ENCODE assay signal across 8 mouse cellular contexts in genomic region chr15:81027378-81028173, GRCm38 (mm10). TPM values are rescaled to one million over a fixed set of nuclear protein-coding genes. Genes with fewer than 3 reads are reported as not detected.
DNase-seq lines count a peak whose midpoint lies in the region; ATAC-seq lines count a peak whose summit lies in the region.

No protein-coding gene starts in this region.

- H3K9ac ChIP-seq in heart, embryonic 15.5 days, result no peak overlapping the region
- no peak overlapping the region; the same call in 1 of the 2 replicates for H3K9ac ChIP-seq in liver, embryonic 11.5 days (ENCODE audit: low read depth, low read length)
- H3K9ac ChIP-seq in stomach, embryonic 14.5 days (replicated peaks; ENCODE audit: low read depth, low read length), result no peak overlapping the region; the same call in 1 of the 2 replicates

- no peaks in the 10 kb centered on the region for H3K27me3 ChIP-seq in heart, embryonic 15.5 days
- no peaks in the 10 kb centered on the region for H3K27me3 ChIP-seq in liver, embryonic 11.5 days (replicated peaks; ENCODE audit: control insufficient read depth, insufficient read depth, low read length)
- H3K27me3 ChIP-seq in stomach, embryonic 14.5 days (ENCODE audit: control insufficient read depth, insufficient read depth, low read length), result no peaks in the 10 kb centered on the region

- 15% methylated on average over 8 of the region's 8 CpGs for WGBS in heart, embryonic 15.5 days
- WGBS in liver, embryonic 11.5 days, result 18% methylated on average over 8 of the region's 8 CpGs
- WGBS in stomach, embryonic 14.5 days, result 29% methylated on average over 8 of the region's 8 CpGs

- DNase-seq in CD8-positive naive resting alpha-beta T cell, adult 2 months (ENCODE audit: low read depth in 2 of 2, low spot score in 2 of 2), result peak; percentile 72 to 83
- DNase-seq in brain, embryonic 18.5 days (ENCODE audit: low read depth, low spot score), result peak; percentile 34
- peak; percentile 89 for DNase-seq in kidney, postnatal 10 days
- DNase-seq in liver, embryonic 11.5 days (ENCODE audit: low spot score), result peak; percentile 83
- DNase-seq in natural killer cell, adult 2 months (ENCODE audit: low spot score in 2 of 2), result peak; percentile 74 to 82

- H3K4me1 ChIP-seq in heart, embryonic 15.5 days (replicated peaks), result peaks cover 13% of the 10 kb centered on the region
- H3K4me1 ChIP-seq in liver, embryonic 11.5 days (replicated peaks; ENCODE audit: control insufficient read depth, insufficient read depth, low read length), result peaks cover 24% of the 10 kb centered on the region
- peaks cover 12% of the 10 kb centered on the region; the same call in 1 of the 2 replicates for H3K4me1 ChIP-seq in stomach, embryonic 14.5 days (ENCODE audit: control insufficient read depth, insufficient read depth, low read length)

- no peaks in the 10 kb centered on the region for H3K9me3 ChIP-seq in heart, embryonic 15.5 days (replicated peaks)
- no peaks in the 10 kb centered on the region for H3K9me3 ChIP-seq in liver, embryonic 11.5 days (ENCODE audit: control insufficient read depth, low read length)
- no peaks in the 10 kb centered on the region for H3K9me3 ChIP-seq in stomach, embryonic 14.5 days (ENCODE audit: control insufficient read depth, low read depth, low read length)

- H3K4me3 ChIP-seq in heart, embryonic 15.5 days, result no peak overlapping the region
- no peak overlapping the region for H3K4me3 ChIP-seq in liver, embryonic 11.5 days (ENCODE audit: low read depth, low read length)
- no peak overlapping the region for H3K4me3 ChIP-seq in stomach, embryonic 14.5 days (ENCODE audit: low read depth, low read length)

- 0 out of 2 replicates have a peak overlapping the region, but pooled peaks have one; percentile 29 for H3K4me2 ChIP-seq in heart, embryonic 15.5 days
- H3K4me2 ChIP-seq in liver, embryonic 11.5 days, result peak overlapping the region; percentile 35
- H3K4me2 ChIP-seq in stomach, embryonic 14.5 days (replicated peaks; ENCODE audit: low read depth, low read length), result no peak overlapping the region

- H3K27ac ChIP-seq in heart, embryonic 15.5 days, result peak overlapping the region; percentile 17; the same call in 1 of the 2 replicates
- H3K27ac ChIP-seq in liver, embryonic 11.5 days (ENCODE audit: low read depth, low read length), result peak overlapping the region; percentile 76
- no peak overlapping the region; the same call in 1 of the 2 replicates for H3K27ac ChIP-seq in stomach, embryonic 14.5 days (ENCODE audit: low read length)

- no peaks in the 10 kb centered on the region for H3K36me3 ChIP-seq in heart, embryonic 15.5 days
- no peaks in the 10 kb centered on the region for H3K36me3 ChIP-seq in liver, embryonic 11.5 days (ENCODE audit: control insufficient read depth, insufficient read depth, low read length)
- no peaks in the 10 kb centered on the region for H3K36me3 ChIP-seq in stomach, embryonic 14.5 days (ENCODE audit: control insufficient read depth, insufficient read depth, low read length)

- ATAC-seq in erythroid progenitor cell, adult 5-6 weeks (replicated peaks; ENCODE audit: low FRiP score, poor library complexity, severe bottlenecking), result peak; percentile 81
- peak; percentile 76 for ATAC-seq in heart, embryonic 15.5 days (replicated peaks; ENCODE audit: insufficient number of reproducible peaks, insufficient read depth, low FRiP score, low read depth)
- ATAC-seq in liver, embryonic 11.5 days (replicated peaks; ENCODE audit: low FRiP score), result peak; percentile 99
- peak; percentile 76 for ATAC-seq in stomach, embryonic 14.5 days (ENCODE audit: insufficient number of reproducible peaks, insufficient read depth, low FRiP score, low read depth)

RNA-seq across cellular contexts. Expression of gene Sgsm3, which starts 50.0 kb away (rescaled TPM):
- 10.5 TPM in 1 of 2 replicates, not detected in the other for total RNA-seq in erythroid progenitor cell, adult 5-6 weeks (2015; ENCODE audit: low replicate concordance)
- total RNA-seq in erythroid progenitor cell, adult 5-6 weeks (2017; ENCODE audit: low replicate concordance), result 14.2 and 16.1 TPM in 2 replicates
- 15.0 and 20.4 TPM in 2 replicates for polyA plus RNA-seq in heart, embryonic 15.5 days (2015; fragmentation: Nextera tagmentation; extraction: Ambion mirVana)
- 28.5 and 28.8 TPM in 2 replicates for polyA plus RNA-seq in liver, embryonic 11.5 days (2014; fragmentation: Nextera tagmentation; extraction: Ambion mirVana)
- 28.3 and 29.2 TPM in 2 replicates for polyA plus RNA-seq in stomach, embryonic 14.5 days (2014; fragmentation: Nextera tagmentation; extraction: Ambion mirVana)

Comparison
In these comparisons a context has a peak if more than half of its experiments do, and no peak if none do; other contexts are left out.
1. DNase-seq: peak in every context shown above with its lines; median percentile 89 in kidney, postnatal 10 days; 83 in liver, embryonic 11.5 days; 78 in natural killer cell, adult 2 months; 78 in CD8-positive naive resting alpha-beta T cell, adult 2 months; 34 in brain, embryonic 18.5 days.